Mouse (Mus musculus): ENCODE measurements around the gene Eprs. TPM values are rescaled to one million over a fixed set of nuclear protein-coding genes. Genes with fewer than 3 reads are reported as not detected.
A peak's percentile ranks its signal among the peaks of the same experiment; 100 is the strongest.

Eprs gene
- polyA plus RNA-seq, 1 experiment from 2014 or later, result 43.2 TPM

DNA sequence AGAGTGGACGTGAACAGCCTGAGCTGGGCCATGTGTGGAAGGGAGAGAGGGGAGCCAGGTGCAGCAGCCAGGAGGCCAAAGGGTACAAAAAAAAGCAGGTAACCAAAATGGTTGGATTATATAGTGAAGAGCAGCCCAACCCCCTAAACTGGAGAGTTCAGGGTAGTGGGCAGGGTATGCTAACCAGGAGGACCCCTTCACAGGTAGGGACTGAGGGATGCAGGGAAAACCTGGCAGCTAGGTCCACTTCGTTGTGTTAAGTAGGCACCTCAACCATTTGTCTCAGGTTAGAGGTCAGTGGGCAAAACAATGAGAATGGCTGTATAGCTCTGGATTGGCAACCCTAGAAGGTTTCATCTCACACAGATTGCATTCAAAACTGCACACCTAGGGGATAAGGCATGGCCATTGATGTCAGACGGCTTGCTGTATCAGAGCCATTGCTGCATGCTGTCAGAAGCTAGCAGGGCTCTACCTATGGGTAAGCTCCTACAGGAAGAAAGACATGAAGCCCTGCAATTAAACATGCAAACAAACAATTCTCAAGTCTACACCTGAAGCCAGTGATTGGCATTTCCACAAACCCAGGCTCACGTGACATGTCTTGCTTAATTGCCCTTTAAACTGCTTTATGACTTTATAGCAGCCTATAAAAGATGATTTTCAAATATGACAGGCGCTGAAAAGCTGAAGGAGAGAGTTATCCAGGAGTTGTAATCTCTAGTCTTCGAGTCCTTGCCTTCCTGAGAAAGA is 68.6 kb downstream of the Eprs start:
- no peaks in the 10 kb centered on the region for H3K27me3 ChIP-seq (replicated peaks; ENCODE audit: control insufficient read depth, insufficient read depth, low read length)
- peak; percentile 90 for ATAC-seq
- H3K9me3 ChIP-seq (ENCODE audit: control insufficient read depth), result no peaks in the 10 kb centered on the region
- peaks cover 25% of the 10 kb centered on the region for H3K36me3 ChIP-seq (ENCODE audit: control insufficient read depth, insufficient read depth)
- H3K4me1 ChIP-seq (replicated peaks; ENCODE audit: control insufficient read depth, insufficient read depth, low read length), result no peaks in the 10 kb centered on the region
- TF ChIP-seq CTCF (IDR thresholded peaks at IDR 0.05; ENCODE audit: low read depth), result no peak
- peak overlapping the region; percentile 60 for H3K4me2 ChIP-seq (replicated peaks; ENCODE audit: low read depth)
- no peak overlapping the region for H3K9ac ChIP-seq (ENCODE audit: low read depth, low read length)
- WGBS, result 45% methylated on average over 6 of the region's 6 CpGs
- H3K27ac ChIP-seq (ENCODE audit: low read depth, low read length), result no peak overlapping the region
- H3K4me3 ChIP-seq (ENCODE audit: low read depth, low read length), result peak overlapping the region; percentile 22; the same call in 1 of the 2 replicates

DNA sequence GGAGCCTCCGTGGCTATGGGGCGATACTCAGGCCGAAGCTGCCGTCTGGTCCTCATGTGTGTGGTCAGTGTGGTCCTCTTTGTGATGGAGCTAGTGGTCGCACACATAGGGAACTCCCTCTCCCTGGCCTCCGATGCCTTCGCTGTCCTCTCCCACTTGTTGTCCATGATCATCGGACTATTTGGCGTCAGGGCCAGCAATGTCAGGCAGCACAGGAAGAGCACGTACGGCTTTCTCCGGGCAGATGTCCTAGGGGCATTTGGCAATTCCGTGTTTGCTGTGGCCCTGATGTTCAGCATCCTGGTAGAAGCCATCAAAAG is 69.1 kb downstream of the Eprs start:
- Histone ChIP-seq H3K4me1 (replicated peaks; ENCODE audit: control insufficient read depth, insufficient read depth, low read length) (no peaks in the 10 kb centered on the region), H3K27ac (ENCODE audit: low read depth, low read length) (no peak overlapping the region), H3K27me3 (replicated peaks; ENCODE audit: control insufficient read depth, insufficient read depth, low read length) (no peaks in the 10 kb centered on the region), H3K4me3 (ENCODE audit: low read depth, low read length) (peak overlapping the region; percentile 22; the same call in 1 of the 2 replicates), H3K36me3 (ENCODE audit: control insufficient read depth, insufficient read depth) (peaks cover 20% of the 10 kb centered on the region), H3K4me2 (replicated peaks; ENCODE audit: low read depth) (peak overlapping the region; percentile 60), H3K9ac (ENCODE audit: low read depth, low read length) (no peak overlapping the region), H3K9me3 (ENCODE audit: control insufficient read depth) (no peaks in the 10 kb centered on the region)
- TF ChIP-seq CTCF (IDR thresholded peaks at IDR 0.05; ENCODE audit: low read depth), result no peak
- no peak; the same call in 1 of the 2 replicates for ATAC-seq
- 47% methylated on average over 13 of the region's 13 CpGs for WGBS

DNA sequence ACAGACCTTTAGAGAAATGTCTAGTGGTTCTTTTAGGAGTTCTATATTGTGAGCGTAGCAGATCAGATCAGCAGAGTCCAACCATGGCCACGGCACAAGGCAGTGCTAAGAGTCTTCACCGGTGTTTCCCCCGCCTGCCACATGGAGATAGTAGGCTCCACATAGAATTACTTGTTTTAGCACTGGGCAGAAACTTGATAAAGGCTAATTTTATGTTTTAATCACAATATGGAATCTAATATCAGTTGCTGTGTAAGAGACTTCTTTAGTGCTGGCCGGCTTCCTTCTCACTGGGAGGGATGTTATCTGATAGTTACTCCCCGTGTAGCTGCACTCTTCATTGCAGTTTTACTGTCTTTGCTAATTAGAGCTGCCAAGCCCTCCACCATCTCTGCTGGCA is 70.3 kb downstream of the Eprs start:
- H3K9me3 ChIP-seq (ENCODE audit: control insufficient read depth), result no peaks in the 10 kb centered on the region
- ATAC-seq, result no peak
- H3K4me2 ChIP-seq (replicated peaks; ENCODE audit: low read depth), result peak overlapping the region; percentile 35; the same call in 1 of the 2 replicates
- H3K36me3 ChIP-seq (ENCODE audit: control insufficient read depth, insufficient read depth), result peaks cover 12% of the 10 kb centered on the region
- no peak overlapping the region for H3K4me3 ChIP-seq (ENCODE audit: low read depth, low read length)
- no peak overlapping the region for H3K9ac ChIP-seq (ENCODE audit: low read depth, low read length)
- H3K27me3 ChIP-seq (replicated peaks; ENCODE audit: control insufficient read depth, insufficient read depth, low read length), result no peaks in the 10 kb centered on the region
- H3K27ac ChIP-seq (ENCODE audit: low read depth, low read length), result no peak overlapping the region
- no peaks in the 10 kb centered on the region for H3K4me1 ChIP-seq (replicated peaks; ENCODE audit: control insufficient read depth, insufficient read depth, low read length)
- no peak for TF ChIP-seq CTCF (IDR thresholded peaks at IDR 0.05; ENCODE audit: low read depth)
- WGBS, result 67% methylated on average over 6 of the region's 6 CpGs

DNA sequence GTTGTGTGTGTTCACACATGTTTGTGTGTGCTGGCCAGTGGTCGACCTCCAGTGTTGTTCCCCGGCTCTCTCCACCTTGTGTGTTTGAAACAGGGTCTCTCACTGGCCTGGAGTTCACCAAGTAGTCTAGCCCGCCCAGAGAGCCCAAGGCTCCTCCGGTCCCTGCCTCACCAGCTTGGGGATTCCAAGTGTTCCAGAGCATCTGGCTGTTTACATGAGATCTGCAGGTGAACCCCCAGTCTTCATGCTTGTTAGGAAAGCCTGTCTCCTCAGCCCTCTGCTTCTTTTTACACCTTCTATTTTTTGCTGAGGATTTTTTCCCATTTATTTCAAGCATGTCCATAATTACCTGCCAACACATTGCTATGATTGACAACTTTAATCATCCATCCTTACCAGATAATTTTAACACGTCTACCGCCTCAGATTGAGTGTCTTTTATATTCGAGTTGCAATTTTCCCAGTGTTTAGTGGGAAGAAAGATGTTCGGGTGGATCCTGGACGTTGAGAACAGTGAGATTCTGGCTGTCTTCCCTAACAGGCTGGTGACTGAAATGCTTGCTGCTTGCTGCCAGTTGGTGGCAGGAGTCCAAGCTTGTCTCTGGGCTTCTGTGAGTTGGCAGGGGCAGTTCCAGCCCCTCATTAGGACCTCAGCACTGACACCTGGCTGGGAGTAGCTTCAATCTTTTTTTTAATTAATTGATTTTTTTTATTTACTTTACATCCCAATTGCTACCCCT is 76.2 kb downstream of the Eprs start:
- Histone ChIP-seq H3K4me3 (ENCODE audit: low read depth, low read length) (no peak overlapping the region), H3K27me3 (replicated peaks; ENCODE audit: control insufficient read depth, insufficient read depth, low read length) (no peaks in the 10 kb centered on the region), H3K36me3 (ENCODE audit: control insufficient read depth, insufficient read depth) (no peaks in the 10 kb centered on the region), H3K9me3 (ENCODE audit: control insufficient read depth) (no peaks in the 10 kb centered on the region), H3K27ac (ENCODE audit: low read depth, low read length) (no peak overlapping the region), H3K4me1 (replicated peaks; ENCODE audit: control insufficient read depth, insufficient read depth, low read length) (no peaks in the 10 kb centered on the region), H3K9ac (ENCODE audit: low read depth, low read length) (no peak overlapping the region), H3K4me2 (replicated peaks; ENCODE audit: low read depth) (no peak overlapping the region)
- TF ChIP-seq CTCF (IDR thresholded peaks at IDR 0.05; ENCODE audit: low read depth), result peak; percentile 48
- no peak for ATAC-seq
- whole genome bisulfite sequencing, result 72% methylated on average over 9 of the region's 9 CpGs

DNA sequence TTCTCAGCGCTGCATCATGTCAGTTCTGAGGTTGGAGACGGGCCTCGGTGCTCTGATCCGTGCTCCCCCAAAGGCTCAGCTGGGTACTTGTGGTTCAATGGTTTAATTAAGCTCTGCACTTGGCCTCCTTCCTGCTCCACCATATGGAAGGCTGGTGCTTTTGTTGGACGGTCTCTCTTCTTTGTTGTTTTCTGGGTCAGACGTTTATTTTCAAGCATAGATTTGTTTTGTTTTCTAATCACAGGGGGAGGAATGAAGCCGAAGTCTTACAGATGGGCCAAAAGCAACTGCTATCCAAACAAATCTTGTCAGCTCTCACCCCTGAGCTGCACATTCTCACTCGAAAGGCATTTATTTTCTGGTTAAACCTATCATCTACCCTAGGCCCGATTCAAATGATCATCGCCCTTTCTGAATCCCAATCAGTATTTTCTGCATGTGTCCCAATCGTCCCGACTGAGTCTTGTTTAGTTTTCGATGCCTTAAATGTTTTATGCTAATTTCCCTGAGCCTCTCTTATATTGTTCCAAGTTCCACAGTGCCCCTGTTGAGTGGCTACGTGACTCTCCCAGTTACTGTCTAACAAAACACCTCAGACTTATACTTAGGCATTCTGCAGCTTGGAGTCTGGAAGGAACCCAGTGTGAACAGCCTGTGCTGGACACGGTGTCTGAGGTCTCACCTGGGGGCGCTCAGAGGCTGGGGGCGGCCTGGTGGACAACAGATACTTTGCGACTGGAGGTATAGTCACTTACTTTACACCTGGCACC is 79.0 kb downstream of the Eprs start:
- 75% methylated on average over 18 of the region's 18 CpGs for WGBS
- H3K9me3 ChIP-seq (ENCODE audit: control insufficient read depth), result no peaks in the 10 kb centered on the region
- TF ChIP-seq CTCF (IDR thresholded peaks at IDR 0.05; ENCODE audit: low read depth), result no peak
- no peaks in the 10 kb centered on the region for H3K4me1 ChIP-seq (replicated peaks; ENCODE audit: control insufficient read depth, insufficient read depth, low read length)
- H3K9ac ChIP-seq (ENCODE audit: low read depth, low read length), result no peak overlapping the region
- H3K27me3 ChIP-seq (replicated peaks; ENCODE audit: control insufficient read depth, insufficient read depth, low read length), result no peaks in the 10 kb centered on the region
- no peak overlapping the region for H3K4me2 ChIP-seq (replicated peaks; ENCODE audit: low read depth)
- H3K27ac ChIP-seq (ENCODE audit: low read depth, low read length), result no peak overlapping the region
- no peaks in the 10 kb centered on the region for H3K36me3 ChIP-seq (ENCODE audit: control insufficient read depth, insufficient read depth)
- ATAC-seq, result no peak
- no peak overlapping the region for H3K4me3 ChIP-seq (ENCODE audit: low read depth, low read length)

DNA sequence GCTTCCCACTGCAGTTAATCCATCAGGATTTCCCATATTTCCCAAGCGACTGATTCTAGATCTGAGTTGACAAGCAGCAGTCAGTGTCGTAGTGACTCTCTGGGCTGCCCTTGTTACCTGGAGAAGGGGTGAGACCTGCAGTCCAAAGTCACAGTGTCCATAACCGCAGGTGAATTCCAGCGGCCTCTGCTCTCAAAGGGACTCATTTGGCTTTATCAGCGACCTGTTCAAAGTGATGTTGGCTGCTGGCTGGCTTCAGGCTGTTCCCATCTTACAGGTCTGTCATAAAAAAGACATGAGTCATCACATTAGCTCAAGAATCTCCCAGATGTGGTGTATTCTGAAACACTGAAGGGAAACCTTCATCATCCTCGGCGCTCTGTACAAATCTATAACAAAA is 86.1 kb downstream of the Eprs start:
- H3K36me3 ChIP-seq (ENCODE audit: control insufficient read depth, insufficient read depth), result no peaks in the 10 kb centered on the region
- 52% methylated on average over 7 of the region's 7 CpGs for WGBS
- H3K4me3 ChIP-seq (ENCODE audit: low read depth, low read length), result no peak overlapping the region
- peak overlapping the region; percentile 41; the same call in 1 of the 2 replicates for H3K27ac ChIP-seq (ENCODE audit: low read depth, low read length)
- H3K9me3 ChIP-seq (ENCODE audit: control insufficient read depth), result no peaks in the 10 kb centered on the region
- no peaks in the 10 kb centered on the region for H3K4me1 ChIP-seq (replicated peaks; ENCODE audit: control insufficient read depth, insufficient read depth, low read length)
- H3K27me3 ChIP-seq (replicated peaks; ENCODE audit: control insufficient read depth, insufficient read depth, low read length), result no peaks in the 10 kb centered on the region
- peak overlapping the region; percentile 33; the same call in 1 of the 2 replicates for H3K4me2 ChIP-seq (replicated peaks; ENCODE audit: low read depth)
- no peak overlapping the region for H3K9ac ChIP-seq (ENCODE audit: low read depth, low read length)
- no peak for TF ChIP-seq CTCF (IDR thresholded peaks at IDR 0.05; ENCODE audit: low read depth)
- peak; percentile 70 for ATAC-seq
